Mouse (Mus musculus): Measurements from ENCODE around the gene Dlgap3. TPM values are rescaled to one million over a fixed set of nuclear protein-coding genes. Genes with fewer than 3 reads are reported as not detected.
A peak's percentile ranks its signal among the peaks of the same experiment; 100 is the strongest.

The Dlgap3 gene
- polyA plus RNA-seq, 1 experiment from 2014 or later = 0.77 TPM

GRCm38 (mm10) chr4:127168211-127168913, 642 bp upstream of the Dlgap3 start:
- Histone ChIP-seq H3K36me3 (no peaks in the 10 kb centered on the region), H3K27ac (0 out of 2 replicates have a peak overlapping the region, but pooled peaks have one; percentile 73), H3K4me1 (peaks cover 19% of the 10 kb centered on the region), H3K27me3 (ENCODE audit: insufficient read depth, poor library complexity, severe bottlenecking) (peaks cover 68% of the 10 kb centered on the region), H3K4me3 (peak overlapping the region; percentile 88), H3K9me3 (no peaks in the 10 kb centered on the region)
- DNase-seq (ENCODE audit: low spot score) = no peak
- WGBS = under 1% methylated on average over 33 of the region's 39 CpGs

GRCm38 (mm10) chr4:127169346-127170221, 580 bp downstream of the Dlgap3 start:
- 3% methylated on average over 49 of the region's 51 CpGs for WGBS
- Histone ChIP-seq H3K27me3 (ENCODE audit: insufficient read depth, poor library complexity, severe bottlenecking) (peaks cover 70% of the 10 kb centered on the region), H3K36me3 (no peaks in the 10 kb centered on the region), H3K9me3 (no peaks in the 10 kb centered on the region), H3K4me3 (peak overlapping the region; percentile 88), H3K27ac (peak overlapping the region; percentile 73), H3K4me1 (peaks cover 19% of the 10 kb centered on the region)
- DNase-seq (ENCODE audit: low spot score) = no peak

DNA sequence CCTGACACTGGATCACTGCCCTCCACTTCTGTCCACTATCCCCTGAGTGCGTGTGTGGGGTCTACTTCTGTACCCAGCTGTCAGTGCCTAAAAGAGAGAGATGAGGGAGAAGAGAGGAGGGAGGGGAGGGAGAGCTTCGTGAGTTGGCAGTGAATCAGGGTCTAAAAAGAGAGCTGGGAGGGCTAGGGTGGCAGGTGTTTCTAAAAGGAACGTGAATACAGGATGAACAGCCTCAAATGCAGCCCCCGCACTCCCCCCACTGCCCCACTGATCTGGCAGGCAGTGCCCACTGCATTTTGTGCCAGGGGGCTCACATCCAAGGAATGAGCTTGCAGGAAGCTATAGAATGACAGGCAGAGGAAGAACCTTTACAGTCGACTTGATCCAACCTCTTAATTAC, 1.9 kb downstream of the Dlgap3 start:
- Histone ChIP-seq H3K27me3 (ENCODE audit: insufficient read depth, poor library complexity, severe bottlenecking) (peaks cover 70% of the 10 kb centered on the region), H3K4me1 (peaks cover 19% of the 10 kb centered on the region), H3K4me3 (no peak overlapping the region), H3K27ac (no peak overlapping the region), H3K9me3 (no peaks in the 10 kb centered on the region), H3K36me3 (no peaks in the 10 kb centered on the region)
- WGBS = 47% methylated on average over 5 of the region's 5 CpGs
- no peak for DNase-seq (ENCODE audit: low spot score)

- WGBS = 53% methylated on average over 4 of the region's 4 CpGs
- no peaks in the 10 kb centered on the region for H3K36me3 ChIP-seq
- H3K27me3 ChIP-seq (ENCODE audit: insufficient read depth, poor library complexity, severe bottlenecking) = peaks cover 70% of the 10 kb centered on the region
- H3K4me3 ChIP-seq = no peak overlapping the region
- H3K9me3 ChIP-seq = no peaks in the 10 kb centered on the region
- peaks cover 19% of the 10 kb centered on the region for H3K4me1 ChIP-seq
- DNase-seq (ENCODE audit: low spot score) = no peak
- H3K27ac ChIP-seq = no peak overlapping the region
Measured at GRCm38 (mm10) chr4:127171341-127171905, 2.4 kb downstream of the Dlgap3 start.

- H3K36me3 ChIP-seq = no peaks in the 10 kb centered on the region
- no peaks in the 10 kb centered on the region for H3K9me3 ChIP-seq
- no peak overlapping the region for H3K4me3 ChIP-seq
- no peak for DNase-seq (ENCODE audit: low spot score)
- 12% methylated on average over 7 of the region's 7 CpGs for WGBS
- peaks cover 69% of the 10 kb centered on the region for H3K27me3 ChIP-seq (ENCODE audit: insufficient read depth, poor library complexity, severe bottlenecking)
- H3K27ac ChIP-seq = no peak overlapping the region
- peaks cover 19% of the 10 kb centered on the region for H3K4me1 ChIP-seq
Measured at GRCm38 (mm10) chr4:127172119-127172518, 3.1 kb downstream of the Dlgap3 start.

- Histone ChIP-seq H3K4me3 (no peak overlapping the region), H3K27me3 (ENCODE audit: insufficient read depth, poor library complexity, severe bottlenecking) (peaks cover 69% of the 10 kb centered on the region), H3K9me3 (no peaks in the 10 kb centered on the region), H3K36me3 (no peaks in the 10 kb centered on the region), H3K4me1 (peaks cover 19% of the 10 kb centered on the region), H3K27ac (no peak overlapping the region)
- DNase-seq (ENCODE audit: low spot score) = no peak
- 67% methylated on average over 4 of the region's 4 CpGs for WGBS
Measured at GRCm38 (mm10) chr4:127172614-127173013, 3.6 kb downstream of the Dlgap3 start.

GRCm38 (mm10) chr4:127173461-127173860, 4.5 kb downstream of the Dlgap3 start:
- peaks cover 13% of the 10 kb centered on the region for H3K4me1 ChIP-seq
- H3K27me3 ChIP-seq (ENCODE audit: insufficient read depth, poor library complexity, severe bottlenecking) = peaks cover 69% of the 10 kb centered on the region
- 2% methylated on average over 8 of the region's 8 CpGs for WGBS
- no peaks in the 10 kb centered on the region for H3K9me3 ChIP-seq
- H3K27ac ChIP-seq = no peak overlapping the region
- no peak overlapping the region for H3K4me3 ChIP-seq
- no peaks in the 10 kb centered on the region for H3K36me3 ChIP-seq
- DNase-seq (ENCODE audit: low spot score) = no peak

GRCm38 (mm10) chr4:127174075-127174899, 5.3 kb downstream of the Dlgap3 start:
- H3K4me1 ChIP-seq = peaks cover 5% of the 10 kb centered on the region
- no peak overlapping the region for H3K4me3 ChIP-seq
- 53% methylated on average over 8 of the region's 8 CpGs for WGBS
- no peak for DNase-seq (ENCODE audit: low spot score)
- no peaks in the 10 kb centered on the region for H3K9me3 ChIP-seq
- no peaks in the 10 kb centered on the region for H3K36me3 ChIP-seq
- peaks cover 69% of the 10 kb centered on the region for H3K27me3 ChIP-seq (ENCODE audit: insufficient read depth, poor library complexity, severe bottlenecking)
- H3K27ac ChIP-seq = no peak overlapping the region

DNA sequence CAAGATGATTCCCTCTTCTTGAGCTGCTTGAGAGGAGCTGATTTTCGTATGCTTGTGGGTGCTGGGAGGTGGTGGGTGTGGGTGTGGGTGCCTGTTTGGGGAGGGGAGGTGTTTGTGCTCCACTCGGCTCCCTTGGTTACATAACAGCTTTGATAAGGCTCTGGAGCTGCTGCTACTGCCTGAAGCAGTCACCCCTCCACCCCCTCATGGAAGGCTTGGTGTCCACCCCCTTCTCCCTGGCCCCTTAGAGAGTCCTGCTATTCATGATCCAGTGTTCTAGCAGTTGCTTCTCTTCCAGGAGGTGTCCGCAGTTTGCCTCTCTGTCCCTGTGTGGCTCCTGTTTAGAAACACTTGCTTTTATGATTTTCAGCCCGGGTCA, 5.9 kb downstream of the Dlgap3 start:
- Histone ChIP-seq H3K9me3 (no peaks in the 10 kb centered on the region), H3K36me3 (no peaks in the 10 kb centered on the region), H3K27me3 (ENCODE audit: insufficient read depth, poor library complexity, severe bottlenecking) (peaks cover 69% of the 10 kb centered on the region), H3K4me3 (no peak overlapping the region), H3K4me1 (no peaks in the 10 kb centered on the region), H3K27ac (no peak overlapping the region)
- WGBS = 60% methylated on average over 4 of the region's 4 CpGs
- DNase-seq (ENCODE audit: low spot score) = no peak

DNA sequence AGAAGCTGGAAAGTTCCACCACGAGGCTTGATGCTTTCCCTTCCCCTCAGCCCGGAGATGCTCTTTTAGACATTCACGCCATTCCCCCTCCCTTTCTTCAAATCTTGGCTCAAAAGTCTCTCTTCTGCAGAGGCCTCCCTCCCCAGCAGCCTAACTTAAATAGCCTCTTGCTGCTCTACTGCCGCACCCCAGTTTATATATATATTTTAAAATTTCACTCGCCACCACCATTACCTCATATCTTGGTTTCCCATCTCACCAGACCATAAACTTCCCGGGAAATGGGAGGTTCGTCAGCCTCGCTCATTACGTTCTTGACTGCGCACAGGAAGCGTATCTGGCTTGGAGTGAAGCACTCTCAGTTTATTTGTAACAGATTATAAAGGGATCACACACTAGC, 9.0 kb downstream of the Dlgap3 start:
- no peaks in the 10 kb centered on the region for H3K9me3 ChIP-seq
- no peak overlapping the region for H3K27ac ChIP-seq
- 72% methylated on average over 11 of the region's 11 CpGs for WGBS
- H3K36me3 ChIP-seq = no peaks in the 10 kb centered on the region
- no peak for DNase-seq (ENCODE audit: low spot score)
- H3K4me3 ChIP-seq = no peak overlapping the region
- H3K4me1 ChIP-seq = no peaks in the 10 kb centered on the region
- peaks cover 49% of the 10 kb centered on the region for H3K27me3 ChIP-seq (ENCODE audit: insufficient read depth, poor library complexity, severe bottlenecking)

DNA sequence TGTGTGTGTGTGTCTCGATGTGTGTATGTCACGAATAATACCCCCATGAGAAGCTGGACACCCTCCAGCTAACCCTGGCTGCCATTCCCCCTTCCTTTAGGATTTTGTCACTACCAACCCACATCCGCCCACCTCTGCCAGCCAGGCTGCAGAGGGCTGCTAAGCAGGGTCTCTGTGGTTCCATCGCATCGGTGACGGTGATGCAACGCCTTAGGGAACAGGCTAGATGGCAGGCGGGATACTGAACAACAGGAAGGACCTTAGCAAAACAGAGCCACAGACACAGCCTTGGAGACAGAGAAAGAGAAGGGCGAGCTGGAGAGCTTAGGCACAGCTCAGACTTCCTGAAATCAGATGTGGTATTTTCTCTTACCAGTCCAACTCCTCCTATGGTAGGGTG, 9.7 kb downstream of the Dlgap3 start:
- no peaks in the 10 kb centered on the region for H3K4me1 ChIP-seq
- no peak overlapping the region for H3K27ac ChIP-seq
- H3K9me3 ChIP-seq = no peaks in the 10 kb centered on the region
- H3K36me3 ChIP-seq = no peaks in the 10 kb centered on the region
- H3K4me3 ChIP-seq = no peak overlapping the region
- 42% methylated on average over 9 of the region's 9 CpGs for WGBS
- peaks cover 44% of the 10 kb centered on the region for H3K27me3 ChIP-seq (ENCODE audit: insufficient read depth, poor library complexity, severe bottlenecking)
- DNase-seq (ENCODE audit: low spot score) = no peak

All from heart, embryonic 10.5 days (tissue).